Mouse (Mus musculus) lung, postnatal 36 days (tissue): ENCODE measurements around the gene Olfr397.

ENCODE experiments used
- DNase-seq: peaks from one replicate; pipeline ENCODE4 v3.0.0; 2022; ENCODE audit warnings: mixed read lengths

The Olfr397 gene

GRCm38 (mm10) chr11:73960517-73960916, at the start of gene Olfr397:
TSS of gene Olfr397 (plus strand) at chr11:73960817.
- no peak for DNase-seq

GRCm38 (mm10) chr11:73936377-73936776, 24.2 kb upstream of the Olfr397 start, which contains the start of gene Olfr23:
TSS of gene Olfr23 (plus strand) at chr11:73936677.
- no peak for DNase-seq

- DNase-seq, result no peak
Observed at GRCm38 (mm10) chr11:73990307-73990706, 29.7 kb downstream of the Olfr397 start, which contains the start of gene Olfr398. TSS of gene Olfr398 (minus strand) at chr11:73990407.

GRCm38 (mm10) chr11:73993115-73993514, 32.5 kb downstream of the Olfr397 start:
- no peak for DNase-seq
